Mouse (Mus musculus): ENCODE measurements around the gene Sec22b.

DNA sequence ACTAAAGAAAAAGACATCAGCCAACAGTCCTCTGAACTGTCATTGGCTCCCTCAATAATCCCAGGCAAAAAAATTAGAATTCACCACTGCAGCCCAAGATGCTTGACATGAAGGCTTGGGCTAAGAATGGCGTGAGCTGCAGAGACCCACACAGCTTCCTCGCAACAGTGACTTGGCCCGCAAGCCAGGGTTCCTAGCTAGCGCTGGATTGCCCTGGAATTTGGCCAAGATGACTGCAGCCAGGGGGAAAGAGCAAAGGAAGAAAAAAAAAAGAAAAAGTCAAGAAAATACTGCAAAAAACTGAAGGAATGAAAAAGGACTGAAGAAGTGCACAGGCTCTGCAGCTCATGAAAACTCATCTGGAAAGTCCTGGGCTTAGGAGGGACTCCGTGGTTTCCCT, 43.5 kb downstream of the Sec22b start:
- TF ChIP-seq CTCF (IDR thresholded peaks at IDR 0.05; ENCODE audit: control insufficient read depth, insufficient read depth, insufficient replicate concordance, low read depth, low read length) (no peak), POLR2A (IDR thresholded peaks at IDR 0.05; ENCODE audit: control insufficient read depth, low read depth, low read length) (no peak)
